Mouse (Mus musculus) stomach, postnatal 0 days (tissue): ENCODE results near the gene Slit3.

ENCODE experiments used
- CTCF ChIP-seq: IDR thresholded peaks from 2 replicates; pipeline ENCODE4 v1.5.1; 2016; ENCODE audit warnings: antibody characterized with exemption, low read depth, mild to moderate bottlenecking, moderate library complexity
- EP300 ChIP-seq: optimal IDR thresholded peaks from 2 replicates; pipeline ENCODE3; 2016; ENCODE audit warnings: antibody characterized with exemption

- TF ChIP-seq CTCF (no peak), EP300 (no peak)
Observed at GRCm38 (mm10) chr11:35288056-35288455, 167.0 kb downstream of the Slit3 start.
